Mouse (Mus musculus) megakaryocyte, embryonic 14.5 days (primary cell): ENCODE data around the gene Lnx1.

Experiments
- FLI1 ChIP-seq: IDR thresholded peaks from 2 replicates; pipeline ENCODE4 v1.6.1; 2012; ENCODE audit warnings: low read length, inconsistent platforms, mixed read lengths
- GATA1 ChIP-seq: IDR thresholded peaks from 3 replicates; pipeline ENCODE4 v1.6.1; 2012; ENCODE audit warnings: mixed read lengths, low read length, inconsistent platforms, borderline replicate concordance

DNA sequence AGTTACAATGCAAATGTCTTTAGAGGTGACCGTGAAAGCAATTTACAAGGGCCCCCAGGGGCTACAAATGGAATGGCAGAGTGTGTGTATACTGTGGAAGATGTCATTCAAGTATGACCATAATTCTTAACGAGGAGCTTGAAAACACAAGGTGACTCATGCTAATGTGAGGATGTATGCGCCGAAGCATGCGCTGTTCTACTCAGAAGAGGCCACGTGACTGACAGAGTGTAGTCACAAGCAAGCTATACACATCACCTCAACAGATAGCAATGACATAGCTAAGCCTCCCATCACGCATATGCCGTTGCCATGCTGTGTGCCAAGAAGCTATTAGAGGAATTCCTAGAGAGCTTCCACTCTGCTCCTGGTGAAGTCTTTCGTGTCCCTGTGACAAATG, 5.2 kb downstream of the Lnx1 start:
- TF ChIP-seq GATA1 = no peak
- no peak for TF ChIP-seq FLI1
